Mouse (Mus musculus): Measurements from ENCODE around the gene Adra1d.

DNA sequence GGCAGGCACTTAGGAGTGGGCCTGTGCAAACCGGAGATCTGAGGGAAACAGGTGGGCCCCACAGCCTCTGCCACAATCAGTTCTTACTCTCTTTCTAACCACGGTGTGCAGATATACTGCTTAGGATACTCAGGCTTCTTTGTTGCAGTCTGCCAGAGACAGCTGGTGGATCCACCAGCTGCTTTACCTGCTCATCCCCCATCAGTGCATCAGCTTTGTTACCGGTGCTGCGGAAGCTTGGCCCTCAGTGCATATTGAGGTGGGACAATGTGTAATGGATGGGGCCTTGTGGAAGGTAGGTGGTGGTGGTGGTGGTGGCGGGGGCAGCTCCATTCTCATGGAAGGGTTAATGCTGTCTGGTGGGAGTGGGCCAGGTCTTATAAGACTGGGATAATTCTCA is 13.0 kb downstream of the Adra1d start:
- TF ChIP-seq GATA1 (IDR thresholded peaks at IDR 0.05; ENCODE audit: low read length) (no peak), TAL1 (IDR thresholded peaks at IDR 0.05; ENCODE audit: low read length) (no peak)

Data from erythroblast, embryonic 14.5 days (primary cell).